Mouse (Mus musculus) central nervous system, embryonic 11.5 days (tissue): ENCODE measurements around the gene Tie1. TPM values are rescaled to one million over a fixed set of nuclear protein-coding genes. Genes with fewer than 3 reads are reported as not detected.

Source experiments
- polyA plus RNA-seq: library from polyadenylated mRNA; depleted of rRNA; stranded (reverse); fragments of >200 nt; gene quantifications from 2 replicates; pipeline ENCODE4 v1.2.3, GENCODE M21; 2012; rRNA removed

Gene Tie1
- 18.1 and 21.1 TPM in 2 replicates for polyA plus RNA-seq

DNA sequence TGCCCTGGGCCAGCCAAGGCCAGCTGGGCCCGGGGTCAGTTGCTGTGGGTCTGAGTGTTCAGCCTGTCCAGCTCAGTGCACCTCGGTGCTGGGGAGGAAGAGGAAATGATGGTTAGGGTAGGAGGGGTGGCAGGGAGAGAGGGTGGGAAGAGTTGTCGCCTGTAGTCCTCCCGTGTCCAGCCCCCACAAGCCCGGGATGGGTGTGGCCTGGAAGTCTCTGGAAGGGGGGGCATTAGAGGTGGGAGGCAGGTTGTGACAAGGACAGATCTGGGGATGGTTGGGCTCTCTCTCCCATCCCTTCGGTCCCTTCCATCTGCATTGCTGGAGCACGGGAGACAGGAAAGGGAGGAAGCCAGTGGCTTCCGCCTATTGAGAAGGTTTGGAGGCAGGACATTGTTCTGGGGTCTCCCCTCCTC is at the start of gene Tie1:
TSS of gene Tie1 (minus strand) at position 345 of the 416 bp plus-strand sequence.

DNA sequence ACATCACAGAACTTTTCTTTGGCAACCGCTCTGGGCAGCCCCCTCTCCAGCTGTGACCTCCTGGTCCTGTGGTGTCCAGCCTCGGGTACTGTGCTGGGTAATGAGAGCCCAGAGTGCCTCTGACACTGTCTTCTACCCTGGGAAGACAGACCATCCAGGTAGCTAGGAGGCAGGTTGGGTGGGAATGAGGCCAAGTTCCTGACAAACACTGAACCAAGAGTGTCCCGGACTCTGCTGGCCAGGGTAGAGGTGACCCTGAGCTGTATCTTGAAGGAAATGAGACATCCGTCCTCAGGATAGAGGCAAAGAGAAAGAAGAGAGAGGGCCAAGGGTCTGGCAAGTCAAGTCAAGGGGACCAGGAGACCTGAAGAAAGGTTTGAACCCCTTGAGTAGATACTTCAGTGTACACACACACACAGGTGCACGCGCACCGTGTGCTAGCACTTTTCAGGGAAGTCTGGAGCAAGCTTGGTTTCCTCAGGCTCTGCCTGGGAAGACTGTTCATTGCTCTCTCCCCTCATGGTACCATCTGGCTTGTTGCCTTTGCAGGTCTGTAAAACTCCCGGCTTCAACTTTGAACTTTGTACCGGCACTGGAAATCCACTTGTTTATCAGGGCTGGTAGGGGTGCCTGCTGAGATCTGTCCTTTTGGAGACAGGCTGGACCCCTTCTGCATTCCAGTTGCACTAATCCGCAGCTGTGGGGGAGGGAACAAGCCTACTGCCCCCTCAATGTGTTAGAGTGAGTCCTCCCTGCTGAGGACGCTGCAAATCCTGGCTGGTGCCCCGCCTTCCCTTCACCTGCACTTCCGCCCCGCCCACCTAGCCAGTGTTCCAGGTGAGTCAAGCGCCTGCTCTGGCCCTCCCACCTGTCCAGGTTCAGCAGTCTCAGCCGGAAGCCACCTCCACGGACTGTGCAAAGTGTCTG is 36.8 kb upstream of the Tie1 start, which contains the start of gene 2610528J11Rik:
TSS of gene 2610528J11Rik (plus strand) at position 592 of the 927 bp plus-strand sequence.

GRCm38 (mm10) chr4:118457345-118457975 is 32.4 kb downstream of the Tie1 start, which contains the start of gene Mpl:
Gene Mpl, minus strand, starts transcription at chr4:118457513.

DNA sequence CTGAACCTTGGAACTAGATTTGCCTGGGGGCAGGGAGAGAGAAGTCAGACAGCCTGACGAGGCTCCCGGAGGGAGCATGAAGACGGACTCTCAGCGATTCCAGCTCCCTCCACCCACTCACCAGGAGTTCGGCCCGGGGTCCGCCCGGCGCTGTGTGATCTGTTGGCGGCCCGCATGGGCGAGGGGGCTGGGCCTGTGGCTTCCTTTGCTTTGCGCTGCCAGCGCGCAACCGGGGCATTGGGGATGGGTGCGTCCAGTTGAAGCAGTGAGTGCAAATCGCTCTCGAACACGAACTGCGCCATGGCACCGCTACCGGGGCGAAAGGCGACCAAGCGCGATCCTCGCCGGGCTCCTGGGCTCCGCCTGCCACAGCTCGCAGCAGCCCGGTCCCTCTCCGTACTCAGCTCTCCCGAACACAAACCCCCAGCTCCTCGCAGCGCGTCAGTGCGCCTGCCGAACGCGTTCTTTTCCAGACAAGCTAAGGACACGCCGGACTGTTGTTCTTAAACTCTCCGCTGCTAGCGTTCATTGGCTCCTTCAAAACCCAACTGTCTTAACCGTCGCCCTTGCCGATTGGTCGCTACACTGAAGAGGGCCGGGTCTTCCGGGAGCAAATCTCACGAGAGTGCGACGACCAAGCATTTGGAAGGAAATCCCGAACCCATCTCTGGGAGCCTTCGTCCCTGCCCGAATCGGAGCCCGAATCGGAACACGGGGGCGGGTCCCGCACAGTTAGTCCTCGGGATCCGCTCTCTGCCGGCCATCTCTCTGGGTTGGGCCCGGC is 52.8 kb downstream of the Tie1 start, which contains the start of gene Cdc20:
TSS of gene Cdc20 (minus strand) at position 533 of the 784 bp plus-strand sequence.

GRCm38 (mm10) chr4:118427768-118428451 is 62.0 kb downstream of the Tie1 start, which contains the start of gene Elovl1:
Gene Elovl1, plus strand, starts transcription at chr4:118428093.

Other genes with a start within 250 kb of the Tie1 start
- 72.6 and 95.1 TPM in 2 replicates for gene Ptprf, start 198.7 kb downstream of the Tie1 start, polyA plus RNA-seq
- 34.0 and 37.1 TPM in 2 replicates for gene Szt2, start 80.8 kb downstream of the Tie1 start, polyA plus RNA-seq
- gene Med8, start 80.7 kb downstream of the Tie1 start, polyA plus RNA-seq, result 112 and 113 TPM in 2 replicates
- gene Elovl1, start 62.0 kb downstream of the Tie1 start, polyA plus RNA-seq, result 27.5 and 54.4 TPM in 2 replicates
- gene Cdc20, start 52.7 kb downstream of the Tie1 start, polyA plus RNA-seq, result 187 and 193 TPM in 2 replicates
- gene Mpl, start 32.5 kb downstream of the Tie1 start, polyA plus RNA-seq, result 1.3 and 1.7 TPM in 2 replicates
- 0.68 and 0.78 TPM in 2 replicates for gene 2610528J11Rik, start 36.9 kb upstream of the Tie1 start, polyA plus RNA-seq
- gene Tmem125, start 54.0 kb upstream of the Tie1 start, polyA plus RNA-seq, result 0.32 and 0.47 TPM in 2 replicates
- gene Cfap57, start 130.7 kb upstream of the Tie1 start, polyA plus RNA-seq, result 0.70 and 0.80 TPM in 2 replicates
- 115 and 163 TPM in 2 replicates for gene Ebna1bp2, start 130.7 kb upstream of the Tie1 start, polyA plus RNA-seq
- not detected in 2 replicates for gene Olfr62, start 168.9 kb upstream of the Tie1 start, polyA plus RNA-seq
- 0.02 TPM in 1 of 2 replicates, not detected in the other for gene Olfr1342, start 202.7 kb upstream of the Tie1 start, polyA plus RNA-seq
- gene Olfr1341, start 213.5 kb upstream of the Tie1 start, polyA plus RNA-seq, result not detected in 2 replicates
- not detected in 2 replicates for gene Olfr1340, start 230.1 kb upstream of the Tie1 start, polyA plus RNA-seq
- not detected in 2 replicates for gene Olfr1339, start 242.1 kb upstream of the Tie1 start, polyA plus RNA-seq